Mouse (Mus musculus): ENCODE data around the gene Cdip1. TPM values are rescaled to one million over a fixed set of nuclear protein-coding genes. Genes with fewer than 3 reads are reported as not detected.

The Cdip1 gene
- polyA plus RNA-seq, 1 experiment from 2014 or later: 113 TPM

GRCm38 (mm10) chr16:4701211-4701610, 88.9 kb downstream of the Cdip1 start:
- Histone ChIP-seq H3K36me3 (ENCODE audit: insufficient read depth, low read length) (peaks cover 82% of the 10 kb centered on the region), H3K9me3 (ENCODE audit: low read length) (no peaks in the 10 kb centered on the region), H3K27ac (ENCODE audit: low read length) (no peak overlapping the region), H3K9ac (replicated peaks; ENCODE audit: low read length) (no peak overlapping the region), H3K27me3 (ENCODE audit: insufficient read depth, low read length) (no peaks in the 10 kb centered on the region), H3K4me1 (ENCODE audit: insufficient read depth, low read length) (no peaks in the 10 kb centered on the region), H3K4me3 (ENCODE audit: low read length) (no peak overlapping the region), H3K4me2 (replicated peaks; ENCODE audit: low read depth, low read length) (no peak overlapping the region)
- no peak for ATAC-seq (ENCODE audit: low FRiP score, low TSS enrichment)
- 93% methylated on average over 3 of the region's 3 CpGs for WGBS

Other genes with a start within 250 kb of the Cdip1 start
- gene Srl, start 248.5 kb downstream of the Cdip1 start, polyA plus RNA-seq (2015; fragmentation: Nextera tagmentation; extraction: Ambion mirVana): 18.2 and 19.2 TPM in 2 replicates
- gene Tfap4, start 230.4 kb downstream of the Cdip1 start, polyA plus RNA-seq (2015; fragmentation: Nextera tagmentation; extraction: Ambion mirVana): 21.8 and 25.5 TPM in 2 replicates
- 43.6 and 53.6 TPM in 2 replicates for gene Glis2, start 195.6 kb downstream of the Cdip1 start, polyA plus RNA-seq (2015; fragmentation: Nextera tagmentation; extraction: Ambion mirVana)
- gene Pam16, start 165.3 kb downstream of the Cdip1 start, polyA plus RNA-seq (2015; fragmentation: Nextera tagmentation; extraction: Ambion mirVana): 67.8 and 80.4 TPM in 2 replicates
- gene Vasn, start 150.4 kb downstream of the Cdip1 start, polyA plus RNA-seq (2015; fragmentation: Nextera tagmentation; extraction: Ambion mirVana): 26.8 TPM in 2 replicates
- gene Dnaja3, start 150.3 kb downstream of the Cdip1 start, polyA plus RNA-seq (2015; fragmentation: Nextera tagmentation; extraction: Ambion mirVana): 89.6 and 95.3 TPM in 2 replicates
- gene Coro7, start 110.5 kb downstream of the Cdip1 start, polyA plus RNA-seq (2015; fragmentation: Nextera tagmentation; extraction: Ambion mirVana): 21.4 and 24.0 TPM in 2 replicates
- gene Nmral1, start 70.9 kb downstream of the Cdip1 start, polyA plus RNA-seq (2015; fragmentation: Nextera tagmentation; extraction: Ambion mirVana): 96.7 and 100 TPM in 2 replicates
- 117 and 120 TPM in 2 replicates for gene Hmox2, start 63.9 kb downstream of the Cdip1 start, polyA plus RNA-seq (2015; fragmentation: Nextera tagmentation; extraction: Ambion mirVana)
- 0.30 and 0.85 TPM in 2 replicates for gene 4930562C15Rik, start 45.1 kb upstream of the Cdip1 start, polyA plus RNA-seq (2015; fragmentation: Nextera tagmentation; extraction: Ambion mirVana)
- 36.2 and 40.4 TPM in 2 replicates for gene Ubald1, start 90.0 kb upstream of the Cdip1 start, polyA plus RNA-seq (2015; fragmentation: Nextera tagmentation; extraction: Ambion mirVana)
- gene Mgrn1, start 96.0 kb upstream of the Cdip1 start, polyA plus RNA-seq (2015; fragmentation: Nextera tagmentation; extraction: Ambion mirVana): 113 and 117 TPM in 2 replicates
- 171 and 187 TPM in 2 replicates for gene Nudt16l1, start 148.5 kb upstream of the Cdip1 start, polyA plus RNA-seq (2015; fragmentation: Nextera tagmentation; extraction: Ambion mirVana)
- gene Anks3, start 173.9 kb upstream of the Cdip1 start, polyA plus RNA-seq (2015; fragmentation: Nextera tagmentation; extraction: Ambion mirVana): 76.8 and 81.3 TPM in 2 replicates
- 0.06 TPM in 1 of 2 replicates, not detected in the other for gene Sept12, start 207.6 kb upstream of the Cdip1 start, polyA plus RNA-seq (2015; fragmentation: Nextera tagmentation; extraction: Ambion mirVana)
- gene Smim22, start 217.0 kb upstream of the Cdip1 start, polyA plus RNA-seq (2015; fragmentation: Nextera tagmentation; extraction: Ambion mirVana): 12.5 and 15.0 TPM in 2 replicates
- gene Rogdi, start 223.3 kb upstream of the Cdip1 start, polyA plus RNA-seq (2015; fragmentation: Nextera tagmentation; extraction: Ambion mirVana): 117 and 123 TPM in 2 replicates